Mouse (Mus musculus): ENCODE results near the gene Armc7. TPM values are rescaled to one million over a fixed set of nuclear protein-coding genes. Genes with fewer than 3 reads are reported as not detected.
"Not testable (repeated sequence)": the region's sequence is repeated elsewhere in the genome, so short reads cannot be mapped to it uniquely, and the experiment has no call there.

The Armc7 gene
- polyA plus RNA-seq, 1 experiment from 2014 or later, result 7.7 TPM

- H3K4me2 ChIP-seq (ENCODE audit: low read depth, severe bottlenecking), result no peak overlapping the region
- no peak overlapping the region for H3K27ac ChIP-seq (replicated peaks; ENCODE audit: low read depth, low read length)
- H3K36me3 ChIP-seq (ENCODE audit: control insufficient read depth, insufficient read depth, low read length), result no peaks in the 10 kb centered on the region
- no peak for ATAC-seq (ENCODE audit: insufficient number of reproducible peaks, low FRiP score, low TSS enrichment, low read depth)
- H3K27me3 ChIP-seq (ENCODE audit: control insufficient read depth, insufficient read depth, low read length), result no peaks in the 10 kb centered on the region
- H3K9ac ChIP-seq (ENCODE audit: low read length), result no peak overlapping the region
- peaks cover 28% of the 10 kb centered on the region for H3K4me1 ChIP-seq (ENCODE audit: control insufficient read depth, insufficient read depth, low read length)
- DNase-seq (ENCODE audit: low spot score), result no peak
- no peaks in the 10 kb centered on the region for H3K9me3 ChIP-seq (ENCODE audit: control insufficient read depth, low read length)
- 70% methylated on average over 6 of the region's 6 CpGs for WGBS
- no peak overlapping the region for H3K4me3 ChIP-seq (ENCODE audit: low read depth, low read length)
Observed at GRCm38 (mm10) chr11:115515021-115515420, 39.6 kb downstream of the Armc7 start.

- DNase-seq (ENCODE audit: low spot score) (no peak), ATAC-seq (ENCODE audit: insufficient number of reproducible peaks, low FRiP score, low TSS enrichment, low read depth) (no peak)
Observed at GRCm38 (mm10) chr11:115516942-115517341, 41.5 kb downstream of the Armc7 start.

GRCm38 (mm10) chr11:115518693-115519092 is 43.2 kb downstream of the Armc7 start:
- no peak overlapping the region for H3K4me3 ChIP-seq (ENCODE audit: low read depth, low read length)

More at GRCm38 (mm10) chr11:115516942-115517341, 41.5 kb downstream of the Armc7 start:
- no peaks in the 10 kb centered on the region for H3K36me3 ChIP-seq (ENCODE audit: control insufficient read depth, insufficient read depth, low read length)
- no peaks in the 10 kb centered on the region for H3K27me3 ChIP-seq (ENCODE audit: control insufficient read depth, insufficient read depth, low read length)
- no peak overlapping the region for H3K4me3 ChIP-seq (ENCODE audit: low read depth, low read length)
- WGBS, result 83% methylated on average over 5 of the region's 5 CpGs
- H3K9me3 ChIP-seq (ENCODE audit: control insufficient read depth, low read length), result no peaks in the 10 kb centered on the region
- H3K4me2 ChIP-seq (ENCODE audit: low read depth, severe bottlenecking), result no peak overlapping the region
- no peak overlapping the region for H3K9ac ChIP-seq (ENCODE audit: low read length)
- peaks cover 10% of the 10 kb centered on the region for H3K4me1 ChIP-seq (ENCODE audit: control insufficient read depth, insufficient read depth, low read length)
- H3K27ac ChIP-seq (replicated peaks; ENCODE audit: low read depth, low read length), result no peak overlapping the region

GRCm38 (mm10) chr11:115519581-115519980 is 44.1 kb downstream of the Armc7 start:
- Histone ChIP-seq H3K4me1 (ENCODE audit: control insufficient read depth, insufficient read depth, low read length) (no peaks in the 10 kb centered on the region), H3K4me3 (ENCODE audit: low read depth, low read length) (no peak overlapping the region), H3K36me3 (ENCODE audit: control insufficient read depth, insufficient read depth, low read length) (peaks cover 2% of the 10 kb centered on the region; the same call in 1 of the 2 replicates), H3K27ac (replicated peaks; ENCODE audit: low read depth, low read length) (no peak overlapping the region), H3K4me2 (ENCODE audit: low read depth, severe bottlenecking) (no peak overlapping the region), H3K27me3 (ENCODE audit: control insufficient read depth, insufficient read depth, low read length) (no peaks in the 10 kb centered on the region), H3K9ac (ENCODE audit: low read length) (no peak overlapping the region), H3K9me3 (ENCODE audit: control insufficient read depth, low read length) (no peaks in the 10 kb centered on the region)
- no peak for DNase-seq (ENCODE audit: low spot score)
- 92% methylated on average over 3 of the region's 3 CpGs for WGBS
- no peak for ATAC-seq (ENCODE audit: insufficient number of reproducible peaks, low FRiP score, low TSS enrichment, low read depth)

More at GRCm38 (mm10) chr11:115518693-115519092, 43.2 kb downstream of the Armc7 start:
- Histone ChIP-seq H3K27ac (replicated peaks; ENCODE audit: low read depth, low read length) (no peak overlapping the region), H3K4me2 (ENCODE audit: low read depth, severe bottlenecking) (no peak overlapping the region), H3K4me1 (ENCODE audit: control insufficient read depth, insufficient read depth, low read length) (no peaks in the 10 kb centered on the region), H3K27me3 (ENCODE audit: control insufficient read depth, insufficient read depth, low read length) (no peaks in the 10 kb centered on the region), H3K36me3 (ENCODE audit: control insufficient read depth, insufficient read depth, low read length) (peaks cover 2% of the 10 kb centered on the region; the same call in 1 of the 2 replicates), H3K9me3 (ENCODE audit: control insufficient read depth, low read length) (no peaks in the 10 kb centered on the region), H3K9ac (ENCODE audit: low read length) (no peak overlapping the region)
- ATAC-seq (ENCODE audit: insufficient number of reproducible peaks, low FRiP score, low TSS enrichment, low read depth) (no peak), DNase-seq (ENCODE audit: low spot score) (no peak)
- 62% methylated on average over 9 of the region's 9 CpGs for WGBS

DNA sequence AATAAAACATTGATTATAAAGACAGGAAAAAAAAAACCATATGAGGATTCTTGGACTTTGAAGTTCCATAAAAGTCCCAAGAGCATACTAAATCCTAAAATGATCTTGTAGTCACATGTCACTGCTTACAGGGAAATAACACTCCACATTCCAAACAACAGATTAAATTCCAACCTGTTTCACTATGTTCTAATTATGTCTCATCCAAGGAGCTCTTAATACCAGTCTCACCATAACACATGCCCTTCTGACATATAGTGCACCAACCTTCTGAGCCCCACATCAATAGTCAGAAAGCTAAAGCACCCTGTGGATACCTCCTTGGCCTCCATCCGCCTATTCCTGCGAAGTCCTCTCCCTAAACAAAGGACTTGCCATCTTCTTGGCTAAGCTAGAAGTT is 44.8 kb downstream of the Armc7 start:
- no peaks in the 10 kb centered on the region for H3K4me1 ChIP-seq (ENCODE audit: control insufficient read depth, insufficient read depth, low read length)
- whole genome bisulfite sequencing, result 88% methylated on average over 2 of the region's 2 CpGs
- no peak overlapping the region for H3K4me3 ChIP-seq (ENCODE audit: low read depth, low read length)
- H3K27me3 ChIP-seq (ENCODE audit: control insufficient read depth, insufficient read depth, low read length), result no peaks in the 10 kb centered on the region
- no peaks in the 10 kb centered on the region for H3K9me3 ChIP-seq (ENCODE audit: control insufficient read depth, low read length)
- DNase-seq (ENCODE audit: low spot score) (no peak), ATAC-seq (ENCODE audit: insufficient number of reproducible peaks, low FRiP score, low TSS enrichment, low read depth) (no peak)
- H3K4me2 ChIP-seq (ENCODE audit: low read depth, severe bottlenecking), result no peak overlapping the region
- H3K36me3 ChIP-seq (ENCODE audit: control insufficient read depth, insufficient read depth, low read length), result peaks cover 2% of the 10 kb centered on the region; the same call in 1 of the 2 replicates
- H3K27ac ChIP-seq (replicated peaks; ENCODE audit: low read depth, low read length), result no peak overlapping the region
- H3K9ac ChIP-seq (ENCODE audit: low read length), result no peak overlapping the region

DNA sequence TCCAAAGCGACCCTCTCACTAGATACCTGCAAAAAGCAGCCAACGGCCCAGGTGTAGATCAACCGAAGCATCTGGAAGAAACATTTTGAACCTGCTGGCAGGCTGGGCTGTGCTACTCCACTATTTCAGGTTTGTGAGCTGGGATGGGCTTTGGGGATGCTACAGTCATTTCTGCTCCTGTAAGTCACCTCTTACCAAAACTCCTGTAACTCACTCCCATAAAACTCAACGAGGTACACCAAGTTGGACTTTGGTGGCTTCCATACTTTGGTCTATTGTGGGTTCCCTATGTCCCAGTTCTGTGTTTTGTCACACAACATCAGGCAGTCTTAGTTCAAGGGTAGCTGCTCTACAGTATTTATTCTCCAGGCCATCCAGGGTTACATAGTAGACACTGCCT is 45.6 kb downstream of the Armc7 start:
- no peak overlapping the region for H3K9ac ChIP-seq (ENCODE audit: low read length)
- 86% methylated on average over 4 of the region's 4 CpGs for WGBS
- DNase-seq (ENCODE audit: low spot score) (peak; percentile 20), ATAC-seq (ENCODE audit: insufficient number of reproducible peaks, low FRiP score, low TSS enrichment, low read depth) (no peak)
- no peaks in the 10 kb centered on the region for H3K27me3 ChIP-seq (ENCODE audit: control insufficient read depth, insufficient read depth, low read length)
- no peaks in the 10 kb centered on the region for H3K9me3 ChIP-seq (ENCODE audit: control insufficient read depth, low read length)
- H3K27ac ChIP-seq (replicated peaks; ENCODE audit: low read depth, low read length), result no peak overlapping the region
- H3K4me2 ChIP-seq (ENCODE audit: low read depth, severe bottlenecking), result no peak overlapping the region
- no peaks in the 10 kb centered on the region for H3K4me1 ChIP-seq (ENCODE audit: control insufficient read depth, insufficient read depth, low read length)
- H3K4me3 ChIP-seq (ENCODE audit: low read depth, low read length), result no peak overlapping the region
- H3K36me3 ChIP-seq (ENCODE audit: control insufficient read depth, insufficient read depth, low read length), result peaks cover 6% of the 10 kb centered on the region; the same call in 1 of the 2 replicates

DNA sequence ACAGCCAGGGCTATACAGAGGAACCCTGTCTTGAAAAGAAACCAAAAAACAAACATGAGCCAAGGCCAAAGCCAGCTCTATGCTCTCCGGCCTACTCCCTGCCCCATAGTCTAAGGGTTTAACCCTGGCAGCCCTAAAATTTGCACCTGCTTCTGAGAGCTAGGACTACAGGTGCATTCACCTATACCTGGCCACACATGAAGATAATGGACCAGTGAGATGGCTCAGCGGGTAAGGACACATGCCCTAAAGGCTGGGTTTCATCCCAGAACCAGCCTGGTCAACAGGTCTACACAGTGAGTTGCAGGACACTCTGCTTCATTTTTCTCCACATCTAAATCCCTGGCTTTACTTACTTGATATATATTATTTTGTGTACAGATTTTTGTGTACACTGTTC is 46.8 kb downstream of the Armc7 start:
- no peak overlapping the region for H3K4me3 ChIP-seq (ENCODE audit: low read depth, low read length)
- H3K9ac ChIP-seq (ENCODE audit: low read length), result no peak overlapping the region
- no peak for ATAC-seq (ENCODE audit: insufficient number of reproducible peaks, low FRiP score, low TSS enrichment, low read depth)
- no peak overlapping the region for H3K27ac ChIP-seq (replicated peaks; ENCODE audit: low read depth, low read length)
- H3K4me1 ChIP-seq (ENCODE audit: control insufficient read depth, insufficient read depth, low read length), result no peaks in the 10 kb centered on the region
- peaks cover 7% of the 10 kb centered on the region; the same call in 1 of the 2 replicates for H3K36me3 ChIP-seq (ENCODE audit: control insufficient read depth, insufficient read depth, low read length)
- no peak overlapping the region for H3K4me2 ChIP-seq (ENCODE audit: low read depth, severe bottlenecking)
- no peaks in the 10 kb centered on the region for H3K27me3 ChIP-seq (ENCODE audit: control insufficient read depth, insufficient read depth, low read length)
- no peaks in the 10 kb centered on the region for H3K9me3 ChIP-seq (ENCODE audit: control insufficient read depth, low read length)
- DNase-seq (ENCODE audit: low spot score), result peak; percentile 20
- WGBS, result 94% methylated on average over 2 of the region's 2 CpGs

DNA sequence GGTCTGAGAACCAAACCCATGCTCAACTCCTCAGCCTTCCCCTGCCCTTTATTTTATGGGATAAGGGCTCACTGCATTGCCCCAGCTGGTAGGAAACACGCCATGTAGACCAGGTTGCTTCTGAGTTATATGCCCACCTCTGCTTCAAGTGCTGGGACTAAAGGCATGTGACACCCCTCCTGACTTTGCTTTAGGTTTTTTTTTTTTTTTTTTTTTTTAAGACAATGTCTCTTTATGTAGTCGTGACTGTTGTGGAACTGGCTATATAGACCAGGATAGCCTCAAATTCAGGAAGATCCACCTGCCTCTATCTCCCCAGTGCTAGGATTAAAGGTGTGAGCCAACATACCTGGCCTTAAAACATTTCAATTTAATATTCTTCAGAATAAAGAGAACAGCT is 47.2 kb downstream of the Armc7 start:
- H3K4me1 ChIP-seq (ENCODE audit: control insufficient read depth, insufficient read depth, low read length), result no peaks in the 10 kb centered on the region
- H3K4me2 ChIP-seq (ENCODE audit: low read depth, severe bottlenecking), result no peak overlapping the region
- H3K27ac ChIP-seq (replicated peaks; ENCODE audit: low read depth, low read length), result no peak overlapping the region
- H3K36me3 ChIP-seq (ENCODE audit: control insufficient read depth, insufficient read depth, low read length), result peaks cover 10% of the 10 kb centered on the region; the same call in 1 of the 2 replicates
- no peak for DNase-seq (ENCODE audit: low spot score)
- no peak for ATAC-seq (ENCODE audit: insufficient number of reproducible peaks, low FRiP score, low TSS enrichment, low read depth)
- WGBS, result 74% methylated on average over 2 of the region's 2 CpGs
- no peak overlapping the region for H3K9ac ChIP-seq (ENCODE audit: low read length)
- H3K27me3 ChIP-seq (ENCODE audit: control insufficient read depth, insufficient read depth, low read length), result no peaks in the 10 kb centered on the region
- no peaks in the 10 kb centered on the region for H3K9me3 ChIP-seq (ENCODE audit: control insufficient read depth, low read length)
- H3K4me3 ChIP-seq (ENCODE audit: low read depth, low read length), result no peak overlapping the region

- not testable (repeated sequence) for H3K27ac ChIP-seq (replicated peaks; ENCODE audit: low read depth, low read length); H3K4me1 ChIP-seq (ENCODE audit: control insufficient read depth, insufficient read depth, low read length); H3K27me3 ChIP-seq (ENCODE audit: control insufficient read depth, insufficient read depth, low read length); H3K9ac ChIP-seq (ENCODE audit: low read length); DNase-seq (ENCODE audit: low spot score); ATAC-seq (ENCODE audit: insufficient number of reproducible peaks, low FRiP score, low TSS enrichment, low read depth); H3K9me3 ChIP-seq (ENCODE audit: control insufficient read depth, low read length); H3K4me2 ChIP-seq (ENCODE audit: low read depth, severe bottlenecking); H3K4me3 ChIP-seq (ENCODE audit: low read depth, low read length)
- 86% methylated on average over 3 of the region's 3 CpGs for WGBS
- H3K36me3 ChIP-seq (ENCODE audit: control insufficient read depth, insufficient read depth, low read length), result peaks cover 22% of the 10 kb centered on the region; the same call in 1 of the 2 replicates
Observed at GRCm38 (mm10) chr11:115526446-115526845, 51.0 kb downstream of the Armc7 start.
